9 mouse cellular contexts compared by ENCODE assay signal in the genomic region with DNA sequence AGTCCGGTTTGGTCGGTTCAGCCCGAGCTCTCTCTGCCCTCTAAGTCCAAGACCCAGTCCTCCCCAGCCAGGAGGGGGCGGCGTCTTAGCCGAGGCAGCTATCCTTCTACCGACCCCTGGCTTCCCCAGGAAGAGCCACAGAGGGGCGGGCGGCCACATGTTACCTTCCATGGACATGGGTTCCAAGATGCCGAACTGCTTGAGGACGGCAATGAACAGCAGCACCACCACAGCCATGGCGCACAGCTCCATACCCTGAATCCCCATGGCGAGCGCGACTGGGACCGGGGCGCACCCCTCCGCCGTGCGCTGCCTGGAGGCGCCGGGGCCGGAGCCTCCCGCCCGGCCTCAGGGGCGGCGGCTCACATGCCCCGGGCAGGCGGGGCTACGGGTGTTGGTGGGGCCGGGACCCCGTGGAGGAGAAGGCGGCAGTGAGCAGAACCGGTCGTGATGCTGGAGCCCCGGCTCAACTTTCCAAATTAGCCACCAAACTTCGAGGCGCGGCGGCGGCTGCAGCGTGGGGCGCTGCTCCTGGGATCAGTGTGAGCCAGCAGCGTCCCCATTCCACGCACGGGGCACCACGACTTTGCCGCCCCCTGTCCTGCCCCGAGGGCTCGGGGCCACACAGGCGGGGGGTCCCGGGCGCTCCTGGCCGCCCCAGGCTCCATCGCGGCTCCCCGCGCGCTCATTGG. TPM values are rescaled to one million over a fixed set of nuclear protein-coding genes. Genes with fewer than 3 reads are reported as not detected.
DNase-seq lines count a peak whose midpoint lies in the region; ATAC-seq and TF ChIP-seq lines count a peak whose summit lies in the region.
"Had no signal": no experiment of that assay in that cellular context is flagged by ENCODE, and none has a peak within 500 bp of the region (broad histone marks: within the 10 kb centered on the region; RNA-seq: fewer than 3 reads in every experiment).

No protein-coding gene starts in this region.

- H3K4me3 ChIP-seq in megakaryocyte, embryonic 14.5 days (replicated peaks) = peak overlapping the region; percentile 89
- peak overlapping the region; percentile 43 for H3K4me3 ChIP-seq in forebrain, embryonic 12.5 days (replicated peaks)
- H3K4me3 ChIP-seq in intestine, postnatal 0 days (ENCODE audit: low read depth, low read length) = peak overlapping the region; percentile 49
- H3K4me3 ChIP-seq in midbrain, embryonic 15.5 days = peak overlapping the region; percentile 23

- no peak overlapping the region for H3K27ac ChIP-seq in forebrain, embryonic 12.5 days
- no peak overlapping the region for H3K27ac ChIP-seq in intestine, postnatal 0 days (ENCODE audit: low read depth, low read length)
- H3K27ac ChIP-seq in midbrain, embryonic 15.5 days = no peak overlapping the region

- H3K27me3 ChIP-seq in megakaryocyte, embryonic 14.5 days (replicated peaks) = peaks cover 95% of the 10 kb centered on the region
- H3K27me3 ChIP-seq in forebrain, embryonic 12.5 days = peaks cover 81% of the 10 kb centered on the region
- H3K27me3 ChIP-seq in intestine, postnatal 0 days (replicated peaks; ENCODE audit: control insufficient read depth, insufficient read depth, low read length) = peaks cover 56% of the 10 kb centered on the region
- peaks cover 68% of the 10 kb centered on the region for H3K27me3 ChIP-seq in midbrain, embryonic 15.5 days (replicated peaks)

- no peak for DNase-seq in layer of hippocampus, adult 8-10 months (ENCODE audit: low spot score in 2 of 2)
- DNase-seq in spleen, postnatal 10 days (ENCODE audit: low spot score in 2 of 2) = no peak
- no peak for DNase-seq in cerebellum, adult 8-10 months

- no peaks in the 10 kb centered on the region for H3K9me3 ChIP-seq in megakaryocyte, embryonic 14.5 days
- no peaks in the 10 kb centered on the region for H3K9me3 ChIP-seq in forebrain, embryonic 12.5 days
- H3K9me3 ChIP-seq in intestine, postnatal 0 days (ENCODE audit: control insufficient read depth) = no peaks in the 10 kb centered on the region
- H3K9me3 ChIP-seq in midbrain, embryonic 15.5 days = no peaks in the 10 kb centered on the region

- peak; percentile 38; the same call in 1 of the 2 replicates for TF ChIP-seq CTCF in intestine, postnatal 0 days (IDR thresholded peaks at IDR 0.05; ENCODE audit: low read depth)

- no peaks in the 10 kb centered on the region for H3K36me3 ChIP-seq in megakaryocyte, embryonic 14.5 days (replicated peaks; ENCODE audit: low read length)
- H3K36me3 ChIP-seq in forebrain, embryonic 12.5 days (replicated peaks) = no peaks in the 10 kb centered on the region
- H3K36me3 ChIP-seq in intestine, postnatal 0 days (ENCODE audit: control insufficient read depth, insufficient read depth) = no peaks in the 10 kb centered on the region
- H3K36me3 ChIP-seq in midbrain, embryonic 15.5 days (replicated peaks) = no peaks in the 10 kb centered on the region

- WGBS in forebrain, embryonic 12.5 days = under 1% methylated on average over 59 of the region's 59 CpGs
- 1% methylated on average over 58 of the region's 59 CpGs for WGBS in intestine, postnatal 0 days
- under 1% methylated on average over 59 of the region's 59 CpGs for WGBS in midbrain, embryonic 15.5 days

- ATAC-seq in megakaryocyte, adult 5-6 weeks (ENCODE audit: poor library complexity, severe bottlenecking) = no peak
- no peak for ATAC-seq in forebrain, embryonic 12.5 days (ENCODE audit: low FRiP score)
- ATAC-seq in intestine, postnatal 0 days = no peak
- ATAC-seq in midbrain, embryonic 15.5 days (replicated peaks) = no peak

- peaks cover 37% of the 10 kb centered on the region for H3K4me1 ChIP-seq in megakaryocyte, embryonic 14.5 days
- H3K4me1 ChIP-seq in forebrain, embryonic 12.5 days = peaks cover 28% of the 10 kb centered on the region
- no peaks in the 10 kb centered on the region for H3K4me1 ChIP-seq in intestine, postnatal 0 days (replicated peaks; ENCODE audit: control insufficient read depth, insufficient read depth, low read length)
- peaks cover 31% of the 10 kb centered on the region for H3K4me1 ChIP-seq in midbrain, embryonic 15.5 days

- H3K4me2 ChIP-seq in forebrain, embryonic 12.5 days = peak overlapping the region; percentile 69
- peak overlapping the region; percentile 77 for H3K4me2 ChIP-seq in intestine, postnatal 0 days (replicated peaks; ENCODE audit: low read depth)
- H3K4me2 ChIP-seq in midbrain, embryonic 15.5 days = peak overlapping the region; percentile 47

- H3K9ac ChIP-seq in forebrain, embryonic 12.5 days = no peak overlapping the region; the same call in 1 of the 2 replicates
- no peak overlapping the region for H3K9ac ChIP-seq in intestine, postnatal 0 days (ENCODE audit: low read depth, low read length)
- no peak overlapping the region for H3K9ac ChIP-seq in midbrain, embryonic 15.5 days

RNA-seq across cellular contexts. Expression of a gene that starts 37.6 kb away (rescaled TPM):
- polyA plus RNA-seq in megakaryocyte, embryonic 14.5 days (2012; ENCODE audit: insufficient read depth, low replicate concordance) = 15.2 TPM in 1 of 2 replicates, not detected in the other
- 9.9 and 16.8 TPM in 2 replicates for total RNA-seq in megakaryocyte, adult 5-6 weeks (2015)
- total RNA-seq in megakaryocyte, adult 5-6 weeks (2017) = 6.4 and 9.7 TPM in 2 replicates
- 24.9 and 25.4 TPM in 2 replicates for polyA plus RNA-seq in forebrain, embryonic 12.5 days (2016; fragmentation: Nextera tagmentation; extraction: Ambion mirVana)
- polyA plus RNA-seq in intestine, postnatal 0 days (2015; fragmentation: Nextera tagmentation; extraction: Ambion mirVana) = 23.5 and 24.2 TPM in 2 replicates
- polyA plus RNA-seq in midbrain, embryonic 15.5 days (2015; fragmentation: Nextera tagmentation; extraction: Ambion mirVana) = 31.8 and 35.8 TPM in 2 replicates
- 10 to 100 TPM; 17.9 to 21.1 (median 19.8) TPM for total RNA-seq in layer of hippocampus, adult 8-10 months (2022)

RNA-seq across cellular contexts. Expression of a gene that starts 39.9 kb away (rescaled TPM):
- polyA plus RNA-seq in megakaryocyte, embryonic 14.5 days (2012; ENCODE audit: insufficient read depth, low replicate concordance) = 0.16 TPM in 1 of 2 replicates, not detected in the other
- 3.5 and 3.6 TPM in 2 replicates for total RNA-seq in megakaryocyte, adult 5-6 weeks (2015)
- total RNA-seq in megakaryocyte, adult 5-6 weeks (2017) = 0.62 and 2.2 TPM in 2 replicates
- 3.8 and 4.6 TPM in 2 replicates for polyA plus RNA-seq in forebrain, embryonic 12.5 days (2016; fragmentation: Nextera tagmentation; extraction: Ambion mirVana)
- polyA plus RNA-seq in intestine, postnatal 0 days (2015; fragmentation: Nextera tagmentation; extraction: Ambion mirVana) = 1.8 TPM in 2 replicates
- polyA plus RNA-seq in midbrain, embryonic 15.5 days (2015; fragmentation: Nextera tagmentation; extraction: Ambion mirVana) = 8.9 and 10.0 TPM in 2 replicates
- 10 to 100 TPM; 74.3 to 80.1 (median 78.6) TPM for total RNA-seq in layer of hippocampus, adult 8-10 months (2022)
- total RNA-seq: neutrophil, adult 5-6 weeks had no signal

RNA-seq across cellular contexts. Expression of a gene that starts 57.0 kb away (rescaled TPM):
- not detected in 2 replicates for polyA plus RNA-seq in megakaryocyte, embryonic 14.5 days (2012; ENCODE audit: insufficient read depth, low replicate concordance)
- total RNA-seq in megakaryocyte, adult 5-6 weeks (2015) = not detected in 2 replicates
- total RNA-seq in megakaryocyte, adult 5-6 weeks (2017) = not detected in 2 replicates
- polyA plus RNA-seq in forebrain, embryonic 12.5 days (2016; fragmentation: Nextera tagmentation; extraction: Ambion mirVana) = 0.14 and 0.22 TPM in 2 replicates
- polyA plus RNA-seq in intestine, postnatal 0 days (2015; fragmentation: Nextera tagmentation; extraction: Ambion mirVana) = 0.07 and 0.18 TPM in 2 replicates
- 0.21 and 0.24 TPM in 2 replicates for polyA plus RNA-seq in midbrain, embryonic 15.5 days (2015; fragmentation: Nextera tagmentation; extraction: Ambion mirVana)
- total RNA-seq in layer of hippocampus, adult 8-10 months (2022) = under 1 TPM in 2 of 4 experiments, not detected in 2; 0.13 to 0.27 TPM
- total RNA-seq: neutrophil, adult 5-6 weeks had no signal

RNA-seq across cellular contexts. Expression of a gene that starts 59.3 kb away (rescaled TPM):
- not detected in 2 replicates for polyA plus RNA-seq in megakaryocyte, embryonic 14.5 days (2012; ENCODE audit: insufficient read depth, low replicate concordance)
- not detected in 2 replicates for total RNA-seq in megakaryocyte, adult 5-6 weeks (2015)
- 0.12 TPM in 1 of 2 replicates, not detected in the other for total RNA-seq in megakaryocyte, adult 5-6 weeks (2017)
- 0.26 and 0.41 TPM in 2 replicates for polyA plus RNA-seq in forebrain, embryonic 12.5 days (2016; fragmentation: Nextera tagmentation; extraction: Ambion mirVana)
- 0.04 TPM in 1 of 2 replicates, not detected in the other for polyA plus RNA-seq in intestine, postnatal 0 days (2015; fragmentation: Nextera tagmentation; extraction: Ambion mirVana)
- polyA plus RNA-seq in midbrain, embryonic 15.5 days (2015; fragmentation: Nextera tagmentation; extraction: Ambion mirVana) = 0.06 and 0.14 TPM in 2 replicates
- total RNA-seq in layer of hippocampus, adult 8-10 months (2022) = under 1 TPM in 3 of 4 experiments, not detected in 1; 0.09 to 0.39 (median 0.18) TPM
- total RNA-seq: neutrophil, adult 5-6 weeks had no signal

Comparison
In these comparisons a context has a peak if more than half of its experiments do, and no peak if none do; other contexts are left out.
1. H3K4me3 ChIP-seq: peak in every context shown above with its lines; median percentile 89 in megakaryocyte, embryonic 14.5 days; 49 in intestine, postnatal 0 days; 43 in forebrain, embryonic 12.5 days; 23 in midbrain, embryonic 15.5 days.